Mouse (Mus musculus): ENCODE results near the gene Vmn1r149. TPM values are rescaled to one million over a fixed set of nuclear protein-coding genes. Genes with fewer than 3 reads are reported as not detected.
"Not testable (repeated sequence)": the region's sequence is repeated elsewhere in the genome, so short reads cannot be mapped to it uniquely, and the experiment has no call there.

Vmn1r149 gene
- not detected in 2 replicates for total RNA-seq (2017)

- not testable (repeated sequence) for ATAC-seq (replicated peaks in 1 of 2; ENCODE audit: insufficient read depth in 1 of 2, low FRiP score in 2 of 2, low TSS enrichment in 1 of 2, low read depth in 1 of 2, poor library complexity in 2 of 2, severe bottlenecking in 2 of 2)
Measured at GRCm38 (mm10) chr7:22438129-22438528, at the start of gene Vmn1r149. Gene Vmn1r149 (minus strand): TSS chr7:22438229.

DNA sequence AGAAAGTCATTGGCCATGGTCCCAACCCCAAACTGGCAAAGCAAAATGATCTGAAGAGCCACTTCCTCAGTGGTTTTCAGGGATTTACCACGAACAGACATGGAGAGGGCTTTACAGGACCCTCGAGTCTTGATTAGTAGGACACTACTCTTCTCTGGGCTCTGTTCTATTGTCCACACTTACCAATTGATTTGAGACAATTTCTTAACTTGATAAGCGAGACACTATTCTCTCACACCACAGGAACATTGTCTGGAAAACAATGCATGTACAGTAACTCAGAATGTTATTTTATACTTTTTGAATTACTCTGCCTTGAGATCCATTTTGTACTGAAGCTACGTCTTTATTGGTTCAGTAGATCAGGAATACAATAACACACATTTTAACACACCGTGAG lies 25.9 kb upstream of the Vmn1r149 start, which contains the start of gene Gm10665:
Gene Gm10665 (minus strand): TSS at position 101 of the 400 bp plus-strand sequence.
- ATAC-seq (replicated peaks in 1 of 2; ENCODE audit: insufficient read depth in 1 of 2, low FRiP score in 2 of 2, low TSS enrichment in 1 of 2, low read depth in 1 of 2, poor library complexity in 2 of 2, severe bottlenecking in 2 of 2), result not testable (repeated sequence)

DNA sequence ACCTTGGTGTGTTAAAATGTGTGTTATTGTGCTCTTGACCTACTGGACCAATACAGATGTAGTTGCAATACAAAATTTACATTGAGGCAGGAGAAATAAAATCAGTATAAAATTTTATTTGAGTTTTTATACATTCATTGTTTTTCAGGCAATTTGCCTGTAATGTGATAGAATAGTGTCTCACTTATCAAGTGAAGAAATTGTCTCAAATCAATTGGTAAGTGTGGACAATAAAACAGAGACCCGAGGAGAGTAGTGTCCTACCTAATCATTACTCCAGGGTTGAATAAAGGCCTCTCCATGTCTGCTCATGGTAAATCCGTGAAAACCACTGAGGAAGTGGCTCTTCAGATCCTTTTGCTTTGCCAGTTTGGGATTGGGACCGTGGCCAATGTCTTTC lies 24.7 kb downstream of the Vmn1r149 start, which contains the start of gene Vmn1r148:
Gene Vmn1r148 (plus strand): TSS at position 301 of the 400 bp plus-strand sequence.
- ATAC-seq (replicated peaks in 1 of 2; ENCODE audit: insufficient read depth in 1 of 2, low FRiP score in 2 of 2, low TSS enrichment in 1 of 2, low read depth in 1 of 2, poor library complexity in 2 of 2, severe bottlenecking in 2 of 2), result not testable (repeated sequence)

Other genes with a start within 250 kb of the Vmn1r149 start
- not detected in 2 replicates for gene Vmn1r143, start 248.9 kb downstream of the Vmn1r149 start, total RNA-seq (2017)
- not detected in 2 replicates for gene Gm8653, start 237.0 kb downstream of the Vmn1r149 start, total RNA-seq (2017)
- gene Gm8453, start 208.7 kb downstream of the Vmn1r149 start, total RNA-seq (2017), result not detected in 2 replicates
- gene Gm4187, start 108.5 kb downstream of the Vmn1r149 start, total RNA-seq (2017), result not detected in 2 replicates
- not detected in 2 replicates for gene Gm8660, start 67.2 kb downstream of the Vmn1r149 start, total RNA-seq (2017)
- not detected in 2 replicates for gene Vmn1r148, start 24.6 kb downstream of the Vmn1r149 start, total RNA-seq (2017)
- not detected in 2 replicates for gene Gm10665, start 25.8 kb upstream of the Vmn1r149 start, total RNA-seq (2017)
- not detected in 2 replicates for gene Vmn1r151, start 61.4 kb upstream of the Vmn1r149 start, total RNA-seq (2017)
- not detected in 2 replicates for gene Vmn1r152, start 84.7 kb upstream of the Vmn1r149 start, total RNA-seq (2017)
- gene Gm8677, start 96.7 kb upstream of the Vmn1r149 start, total RNA-seq (2017), result not detected in 2 replicates
- not detected in 2 replicates for gene Gm4201, start 127.1 kb upstream of the Vmn1r149 start, total RNA-seq (2017)
- gene Gm4565, start 149.9 kb upstream of the Vmn1r149 start, total RNA-seq (2017), result not detected in 2 replicates
- gene Vmn1r155, start 219.8 kb upstream of the Vmn1r149 start, total RNA-seq (2017), result not detected in 2 replicates

All from hematopoietic stem cell, adult 5-6 weeks (primary cell).